Mouse (Mus musculus) left cerebral cortex, adult 2 months (tissue): ENCODE measurements around the gene Apobec3. TPM values are rescaled to one million over a fixed set of nuclear protein-coding genes. Genes with fewer than 3 reads are reported as not detected.

Experiments used
- DNase-seq, 2 experiments: peaks; one replicate each; pipeline ENCODE4 v3.0.0; 2021 to 2022; ENCODE audit warnings: low spot score in 2 of 2, mixed read lengths in 1 of 2; ENCODE audit errors: extremely low spot score in 1 of 2
- H3K27ac ChIP-seq: fragments of 200-600 bp; 2 replicates; pipeline ENCODE4 v1.8.1; 2022
- H3K4me3 ChIP-seq: fragments of 200-600 bp; 2 replicates; pipeline ENCODE4 v1.8.1; 2022
- CTCF ChIP-seq: fragments of 200-600 bp; IDR thresholded peaks from 2 replicates; pipeline ENCODE4 v1.8.1; 2022; ENCODE audit warnings: antibody characterized with exemption, mild to moderate bottlenecking, moderate library complexity
- intact Hi-C: fragments of 180-260 bp; cut with DNase I; formaldehyde crosslinking; loops from one replicate; pipeline ENCODE4 v1.15.1; 2025
- total RNA-seq, 2 experiments: library from RNA; stranded (reverse); gene quantifications; 2 replicates each; pipeline ENCODE4 v1.2.3; 2021

Gene Apobec3
- total RNA-seq, 2 experiments from 2014 or later: 5.1 to 6.1 TPM

DNA sequence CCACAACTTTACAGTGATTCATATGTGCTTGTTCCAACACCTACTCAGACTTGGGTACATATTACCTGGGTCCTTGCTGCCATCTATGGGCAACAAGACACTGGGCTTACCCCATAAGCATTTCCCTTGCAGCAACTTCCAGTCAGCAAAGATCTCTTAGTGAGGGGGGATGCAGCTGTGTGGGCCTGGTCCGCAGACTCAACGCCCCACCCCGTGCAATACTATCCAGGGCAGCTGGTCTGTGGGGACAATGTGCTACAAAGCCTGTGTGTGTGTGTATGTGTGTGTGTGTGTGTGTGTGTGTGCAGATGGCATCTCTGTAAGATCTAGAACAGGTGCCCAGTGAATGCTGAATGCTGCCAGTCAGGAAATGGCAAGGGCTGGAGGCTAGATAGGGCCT lies 22.9 kb downstream of the Apobec3 start:
- peak; percentile 53 for TF ChIP-seq CTCF
- intact Hi-C loops: loop anchor here (5.0 kb wide), 1 partner anchor 162 kb away; no protein-coding TSS in a partner anchor
- DNase-seq: no peak
- no peak overlapping the region for H3K4me3 ChIP-seq
- H3K27ac ChIP-seq: no peak overlapping the region

DNA sequence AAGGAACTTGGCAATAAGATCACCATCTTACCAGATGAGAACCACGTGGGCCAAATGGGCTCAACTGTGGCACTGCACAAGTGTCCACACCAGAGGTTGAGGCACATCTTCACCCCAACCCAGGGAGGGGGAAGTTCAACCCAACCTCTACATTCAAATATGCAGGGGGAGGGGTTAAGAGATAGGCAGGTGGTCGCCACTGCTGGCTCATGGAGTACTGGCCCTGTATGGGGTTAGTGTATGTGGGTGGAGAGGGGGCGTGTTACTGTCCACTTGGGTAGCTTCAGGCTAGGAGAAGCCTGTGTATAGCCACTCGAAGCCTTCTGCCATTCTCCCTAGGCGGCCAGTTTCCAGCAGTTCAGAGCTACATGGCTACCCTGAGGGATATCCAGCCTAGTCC lies 24.7 kb downstream of the Apobec3 start:
- no peak for TF ChIP-seq CTCF
- Histone ChIP-seq H3K27ac (no peak overlapping the region), H3K4me3 (no peak overlapping the region)
- intact Hi-C loops: no loop called here
- DNase-seq: no peak

DNA sequence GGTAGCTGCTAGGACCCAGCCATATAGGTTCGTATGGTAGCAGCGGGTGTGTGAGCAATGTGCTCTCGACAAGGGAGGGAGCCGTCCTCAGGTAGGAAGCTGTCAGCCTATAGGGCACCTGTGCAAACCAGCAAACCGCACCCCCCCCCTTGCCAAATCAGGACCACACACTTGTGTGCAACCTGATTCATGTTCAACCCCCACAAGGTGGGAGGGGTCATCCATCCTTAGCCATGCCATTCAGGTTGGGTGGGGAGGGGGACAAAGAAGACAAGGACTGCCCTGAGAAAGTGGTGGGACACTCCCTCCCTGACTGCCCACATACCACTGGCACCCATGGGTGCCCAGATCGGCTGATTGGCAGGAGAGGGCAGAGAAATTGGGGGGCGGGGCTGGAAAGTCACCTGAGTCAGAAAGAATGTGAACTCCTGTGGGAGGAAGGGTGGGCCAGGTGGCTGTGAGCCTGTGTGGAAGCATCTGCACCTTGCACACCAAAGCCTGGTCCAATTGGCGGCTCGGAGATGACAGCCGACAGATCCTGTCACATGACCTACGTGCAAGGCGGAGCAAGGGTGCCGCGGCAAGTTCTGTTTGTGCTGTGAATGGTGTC lies 25.8 kb downstream of the Apobec3 start:
- DNase-seq: no peak
- intact Hi-C loops: no loop called here
- no peak overlapping the region for H3K27ac ChIP-seq
- H3K4me3 ChIP-seq: no peak overlapping the region
- TF ChIP-seq CTCF: no peak

DNA sequence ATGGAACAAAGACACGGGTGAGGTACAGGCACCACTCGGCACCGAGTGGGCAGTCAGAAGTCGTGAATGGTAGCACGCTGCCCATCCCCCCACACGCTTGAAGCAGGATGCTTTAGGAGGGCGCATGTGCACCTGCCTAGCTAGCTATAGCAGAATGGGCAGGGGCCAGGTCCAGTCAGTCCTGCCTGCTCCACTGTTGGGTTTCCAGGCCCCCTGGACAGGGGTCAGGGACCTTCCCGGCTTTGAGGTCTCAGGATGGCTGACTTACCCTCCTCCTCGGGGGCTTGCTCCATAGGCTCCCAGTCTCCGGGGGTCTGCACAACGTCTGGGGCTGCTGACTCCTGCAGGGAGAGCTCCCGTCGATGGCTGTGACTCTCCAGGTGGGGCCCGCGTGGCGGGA lies 27.0 kb downstream of the Apobec3 start:
- no peak for TF ChIP-seq CTCF
- H3K27ac ChIP-seq: no peak overlapping the region
- intact Hi-C loops: no loop called here
- DNase-seq: no peak
- no peak overlapping the region for H3K4me3 ChIP-seq

DNA sequence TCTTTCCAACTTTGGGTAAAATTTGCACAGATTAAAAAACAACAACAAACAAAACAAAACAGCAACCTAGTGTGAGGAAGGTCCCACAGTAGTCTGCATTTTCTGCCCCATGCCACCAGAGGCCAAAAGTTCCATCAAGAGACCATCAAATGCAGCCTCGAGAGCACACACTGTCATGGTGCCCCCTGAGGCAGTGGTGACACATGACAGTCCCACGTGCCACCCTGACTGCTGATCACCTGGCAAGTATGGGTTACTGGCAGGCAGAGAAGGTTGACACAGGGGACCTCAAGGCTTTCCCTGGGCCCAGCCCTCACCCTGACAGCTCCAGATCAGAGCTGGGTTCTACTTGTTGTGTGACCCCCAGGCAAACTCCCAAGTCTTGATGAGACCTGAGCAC lies 28.3 kb downstream of the Apobec3 start:
- H3K4me3 ChIP-seq: no peak overlapping the region
- TF ChIP-seq CTCF: no peak; the same call in 1 of the 2 replicates
- intact Hi-C loops: no loop called here
- no peak overlapping the region for H3K27ac ChIP-seq
- DNase-seq: no peak

DNA sequence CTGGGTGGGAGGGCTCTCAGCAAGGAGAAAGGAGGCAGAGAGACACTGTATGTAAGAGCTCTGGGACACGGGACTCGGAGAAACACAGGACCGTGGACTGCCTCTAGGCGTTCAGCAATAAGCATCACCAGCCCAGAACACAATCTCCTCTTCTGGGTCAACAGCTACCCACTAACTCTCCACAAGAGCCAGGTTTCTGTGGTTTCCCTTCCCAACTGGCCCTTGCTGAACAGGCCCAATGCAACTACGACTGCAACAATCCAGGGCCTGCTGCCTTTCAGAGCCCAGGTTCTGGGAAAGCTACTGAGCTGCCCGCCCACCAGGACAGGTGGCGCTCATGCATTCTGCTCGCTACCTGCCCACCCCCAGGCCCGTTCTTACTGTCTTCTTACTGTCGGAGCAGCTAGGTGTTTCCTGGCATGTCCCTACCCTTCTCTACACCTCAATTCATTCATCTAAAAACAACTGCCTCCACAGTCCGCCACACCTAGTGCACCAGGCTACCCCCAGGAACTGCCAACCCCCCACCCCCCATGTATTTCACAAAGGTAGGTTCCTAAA lies 35.5 kb downstream of the Apobec3 start:
- DNase-seq: no peak
- H3K27ac ChIP-seq: peak overlapping the region; percentile 95
- intact Hi-C loops: loop anchor here (2.0 to 5.0 kb wide), 3 partner anchors 44 to 175 kb away; partner anchors contain the start of genes Cbx6 and Npcd
- no peak for TF ChIP-seq CTCF
- H3K4me3 ChIP-seq: peak overlapping the region; percentile 50

DNA sequence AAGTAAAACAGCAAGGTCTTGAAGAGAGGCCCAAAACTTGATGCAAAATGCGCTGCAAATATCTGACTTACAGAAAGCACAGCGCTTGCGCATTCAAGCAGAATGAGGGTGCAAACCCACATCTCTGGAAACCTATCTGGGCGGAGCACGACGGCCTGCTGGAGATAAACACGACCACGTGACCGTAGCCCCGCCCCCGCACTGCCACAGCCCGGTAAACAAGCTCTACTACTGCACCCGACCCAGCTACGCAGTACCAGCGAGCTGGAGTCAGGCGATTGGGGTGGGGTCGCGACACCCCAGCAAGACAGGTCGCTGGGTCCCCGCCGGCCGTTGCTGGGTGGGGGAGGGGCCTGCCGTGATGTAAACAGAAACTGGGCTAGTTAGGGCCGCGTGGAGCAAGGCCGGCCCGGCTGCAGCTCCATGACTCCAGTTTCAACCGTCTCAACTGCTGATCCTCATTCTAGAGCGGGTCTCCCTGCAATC lies 36.2 kb downstream of the Apobec3 start:
- Histone ChIP-seq H3K27ac (peak overlapping the region; percentile 95), H3K4me3 (peak overlapping the region; percentile 50)
- peak; percentile 85 to 91 for DNase-seq
- intact Hi-C loops: loop anchor here (2.0 to 5.0 kb wide), 3 partner anchors 45 to 175 kb away; partner anchors contain the start of genes Cbx6 and Npcd
- TF ChIP-seq CTCF: no peak

DNA sequence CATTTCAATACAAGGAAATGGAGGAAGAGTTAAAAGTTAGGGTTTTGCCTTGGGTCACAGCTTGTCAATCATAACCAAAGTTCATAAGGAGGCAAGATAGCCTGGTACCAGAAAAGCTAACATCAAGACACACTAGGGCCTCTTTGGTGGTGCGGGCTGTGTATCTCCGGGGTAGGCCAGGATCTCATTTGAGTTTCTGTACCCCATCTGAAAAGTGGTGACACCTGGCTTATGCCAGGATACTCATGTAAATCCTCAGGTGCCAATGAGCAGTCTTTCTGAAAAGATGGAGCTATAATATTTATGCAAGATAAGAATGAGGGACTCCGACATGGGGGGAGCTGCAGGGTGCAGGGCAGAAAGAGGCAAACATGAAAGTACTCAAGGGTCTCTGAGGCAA lies 36.9 kb downstream of the Apobec3 start:
- DNase-seq: no peak
- intact Hi-C loops: loop anchor here (5.0 kb wide), 2 partner anchors 96 to 176 kb away; partner anchors contain the start of genes Cbx6 and Npcd
- Histone ChIP-seq H3K4me3 (peak overlapping the region; percentile 50; the same call in 1 of the 2 replicates), H3K27ac (peak overlapping the region; percentile 95)
- TF ChIP-seq CTCF: no peak

DNA sequence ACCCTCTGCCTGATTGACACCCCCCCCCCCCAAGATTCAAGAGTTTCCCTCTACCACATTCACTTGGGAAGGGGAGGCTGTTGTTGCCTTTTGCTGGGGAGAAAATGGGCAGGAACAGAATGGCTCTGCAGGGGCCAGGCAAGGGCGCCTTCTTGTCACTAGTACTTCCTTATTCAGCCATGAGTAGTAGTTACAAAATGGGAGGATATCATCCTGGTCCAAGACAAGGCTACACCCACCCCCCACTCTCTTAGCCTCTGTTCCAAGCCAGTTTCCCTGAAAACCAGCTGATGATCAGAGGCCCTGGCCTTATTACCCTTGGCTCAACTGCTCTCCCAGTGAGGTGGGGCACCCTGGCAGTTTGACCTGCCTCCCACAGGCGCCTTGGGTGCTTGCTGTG lies 37.3 kb downstream of the Apobec3 start:
- intact Hi-C loops: loop anchor here (5.0 kb wide), 2 partner anchors 96 to 176 kb away; partner anchors contain the start of genes Cbx6 and Npcd

DNA sequence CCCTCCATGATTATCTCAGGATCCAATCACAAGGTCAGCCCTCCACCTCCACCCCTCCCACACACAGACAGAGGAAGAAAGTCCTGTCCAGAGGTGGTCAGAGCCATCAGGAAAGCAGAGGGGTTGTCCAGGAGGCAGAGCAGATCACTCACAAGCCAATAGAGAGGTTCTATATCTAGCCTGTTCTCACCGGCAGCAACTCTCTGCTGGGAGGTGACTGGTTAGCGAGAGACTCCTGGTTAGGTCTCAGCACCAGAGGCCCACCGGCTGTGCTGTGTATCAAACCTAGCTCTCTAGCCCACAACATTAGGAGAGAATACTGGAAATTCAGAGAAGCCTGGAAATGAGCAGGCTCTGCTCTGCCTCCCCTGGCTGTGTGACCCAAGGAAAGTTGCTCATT lies 38.3 kb downstream of the Apobec3 start:
- intact Hi-C loops: loop anchor here (5.0 kb wide), 2 partner anchors 97 to 177 kb away; partner anchors contain the start of genes Cbx6 and Npcd
- DNase-seq: no peak
- no peak for TF ChIP-seq CTCF
- Histone ChIP-seq H3K4me3 (no peak overlapping the region), H3K27ac (no peak overlapping the region)

More for the DNA sequence above, 37.3 kb downstream of the Apobec3 start:
- no peak for DNase-seq
- no peak for TF ChIP-seq CTCF
- Histone ChIP-seq H3K27ac (no peak overlapping the region), H3K4me3 (no peak overlapping the region)

DNA sequence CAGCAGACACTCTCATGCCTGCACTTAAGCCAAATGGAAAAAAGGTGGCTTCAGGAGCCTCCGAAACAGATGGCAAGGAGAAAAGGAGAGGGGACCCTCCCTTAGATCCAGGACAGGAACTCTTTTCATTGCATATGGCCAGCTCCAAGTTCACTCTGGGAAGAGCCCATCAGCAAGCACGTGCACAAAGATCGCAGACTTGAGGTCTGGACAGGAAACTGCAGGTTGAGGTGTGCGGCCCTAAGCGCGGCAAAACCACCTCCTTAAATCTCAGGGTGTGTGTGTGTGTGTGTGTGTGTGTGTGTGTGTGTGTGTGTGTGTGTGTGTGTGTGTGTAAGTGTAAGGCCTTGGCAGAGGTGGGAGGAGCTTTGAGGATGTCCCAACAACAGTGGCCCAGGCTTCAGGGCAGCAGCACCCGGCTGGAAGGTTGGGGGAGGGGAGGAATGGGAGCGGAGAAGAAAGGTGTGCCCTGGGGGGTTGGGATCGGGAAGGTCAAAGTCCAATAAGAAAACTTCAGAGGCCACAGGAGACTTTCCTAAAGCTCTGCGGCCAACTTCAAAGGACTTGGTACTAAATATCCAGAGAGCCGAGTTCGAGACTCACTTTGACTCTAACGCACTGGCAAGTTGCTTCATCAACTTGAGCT lies 40.2 kb downstream of the Apobec3 start:
- TF ChIP-seq CTCF: no peak
- H3K4me3 ChIP-seq: peak overlapping the region; percentile 76
- DNase-seq: no peak
- intact Hi-C loops: no loop called here
- H3K27ac ChIP-seq: peak overlapping the region; percentile 78

DNA sequence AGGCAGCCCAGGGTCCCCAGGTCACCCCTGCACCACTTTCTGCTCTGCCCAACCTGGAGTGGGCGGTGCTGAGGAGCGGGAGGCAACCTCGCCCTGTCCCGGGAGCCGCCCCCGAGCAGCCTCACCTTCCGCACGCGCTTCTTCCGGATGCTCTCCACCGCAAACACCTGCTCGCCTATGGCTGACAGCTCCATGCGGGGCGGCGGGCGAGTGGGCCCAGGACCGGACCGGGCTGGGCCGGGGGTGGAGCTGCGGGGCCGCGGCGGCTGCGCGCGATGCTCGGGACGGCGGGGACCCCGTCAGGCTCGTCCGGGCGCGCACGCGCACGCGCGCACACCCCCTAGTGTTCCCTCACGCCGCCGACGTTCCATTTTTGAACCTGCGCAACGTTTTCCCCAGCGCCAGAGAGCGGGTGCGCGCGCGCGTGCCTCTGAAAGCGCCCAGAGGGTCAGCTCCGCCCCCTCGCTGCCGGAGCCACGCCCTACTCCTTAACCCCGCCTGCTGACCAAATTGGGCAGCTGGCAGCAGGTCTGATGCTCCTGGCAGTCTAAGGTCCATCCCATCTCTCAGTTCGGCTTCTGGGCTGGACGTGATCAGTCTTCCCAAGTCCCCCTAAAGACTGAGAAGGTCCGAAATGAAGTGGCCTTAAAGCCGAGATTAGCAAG lies 41.0 kb downstream of the Apobec3 start:
- intact Hi-C loops: no loop called here
- Histone ChIP-seq H3K4me3 (peak overlapping the region; percentile 76), H3K27ac (peak overlapping the region; percentile 78)
- peak; percentile 92 to 93 for DNase-seq
- TF ChIP-seq CTCF: peak; percentile 26
